Mouse (Mus musculus) embryonic stem cell, embryonic (primary cell): ENCODE data around the gene Pbx1.

Experiments used
- CTCF ChIA-PET, 4 experiments: fragments of 300-600 bp in 2 of 4; fragments of 350-600 bp in 2 of 4; sonication (Branson Sonifier 250); formaldehyde crosslinking; loops; one replicate each; lab custom pipeline; 2022; ENCODE audit warnings: inconsistent platforms in 2 of 4; lab: Charles Lee
- POLR2A ChIA-PET, 4 experiments: fragments of 300-600 bp in 2 of 4; fragments of 350-600 bp in 2 of 4; sonication (Branson Sonifier 250); formaldehyde crosslinking; loops; one replicate each; lab custom pipeline; 2022; ENCODE audit warnings: antibody characterized with exemption in 4 of 4, inconsistent platforms in 1 of 4; lab: Charles Lee

Pbx1 gene

DNA sequence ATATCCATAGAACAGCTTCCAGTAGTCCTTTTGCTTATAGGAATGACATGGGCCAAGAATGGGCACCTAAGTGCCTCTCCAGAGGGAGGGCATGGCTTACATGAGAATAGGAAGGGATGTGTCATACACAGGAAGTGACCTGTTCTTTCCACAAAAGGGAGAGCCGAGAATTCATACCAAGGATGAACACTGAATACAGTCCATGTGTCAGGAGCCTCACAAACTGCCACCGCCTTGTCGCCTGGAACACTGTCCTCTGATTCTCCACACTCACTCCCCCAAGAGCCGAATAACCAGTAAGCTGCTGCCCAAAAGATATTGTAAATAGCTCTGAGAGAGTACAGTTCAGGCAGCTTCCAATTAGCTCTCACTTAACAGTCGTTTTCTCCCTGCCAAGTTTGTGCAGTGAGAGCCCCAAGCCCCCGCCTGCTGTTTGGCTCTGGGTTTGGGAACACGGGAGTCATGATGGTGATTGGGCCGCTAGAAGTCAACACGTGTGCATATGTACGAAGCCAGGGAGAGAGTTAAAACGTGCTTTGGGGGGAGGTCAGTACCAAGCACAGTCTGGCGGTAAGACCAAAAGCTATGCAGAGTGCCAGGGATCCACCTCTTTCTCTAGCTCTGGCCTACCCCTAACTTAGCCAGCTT, 57.0 kb downstream of the Pbx1 start:
- POLR2A ChIA-PET, result interaction anchor here in 2 of 4 experiments (0.9 to 1.2 kb wide), 3 partner anchors 9 to 18 kb away, joined by 3 to 4 read pairs (median 3); no protein-coding TSS in a partner anchor
- CTCF ChIA-PET, result interaction anchor here in 3 of 4 experiments (0.6 to 1.9 kb wide), 6 partner anchors 17 to 436 kb away, joined by 3 to 6 read pairs (median 4); no protein-coding TSS in a partner anchor

DNA sequence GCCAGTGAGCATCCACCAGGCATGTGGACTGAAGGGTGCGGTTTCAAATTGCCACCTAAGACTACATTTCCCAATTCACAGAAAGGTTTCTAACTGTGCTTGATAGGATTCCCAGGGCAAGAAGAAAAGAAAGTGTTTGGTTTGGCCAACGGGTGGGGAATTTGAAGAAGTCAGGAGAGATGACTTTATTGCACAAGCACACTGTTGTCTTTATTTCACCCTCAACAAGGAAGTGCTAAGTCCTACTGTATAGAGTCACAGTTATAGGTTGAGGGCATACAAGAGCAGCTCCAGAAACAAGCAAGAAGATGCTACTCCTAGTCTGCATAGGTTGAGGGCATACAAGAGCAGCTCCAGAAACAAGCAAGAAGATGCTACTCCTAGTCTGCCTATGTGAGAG, 60.0 kb downstream of the Pbx1 start:
- CTCF ChIA-PET, result interaction anchor here in 1 of 4 experiments (0.6 kb wide), 1 partner anchor 11 kb away, joined by 4 read pairs; no protein-coding TSS in a partner anchor
- POLR2A ChIA-PET, result no interaction called here

DNA sequence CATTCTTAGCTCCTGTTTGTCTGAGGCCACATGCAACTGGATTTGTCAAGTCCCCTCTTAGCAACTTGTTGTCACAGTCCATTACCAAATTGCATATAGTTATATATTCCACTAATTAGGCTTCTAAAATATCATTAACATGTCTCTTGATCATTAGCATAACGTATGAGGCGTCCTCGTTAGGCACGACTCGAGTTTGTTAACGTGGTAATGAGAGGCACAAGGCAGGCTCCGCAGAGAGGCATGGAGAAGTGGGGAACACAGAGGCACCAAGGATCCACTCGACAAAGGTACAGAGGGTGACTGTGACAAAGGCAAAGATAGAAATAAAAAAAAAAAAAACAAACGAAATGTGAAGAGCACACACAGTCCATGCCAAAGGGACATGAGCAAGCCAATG, 61.1 kb downstream of the Pbx1 start:
- ChIA-PET CTCF (no interaction called here), POLR2A (no interaction called here)

DNA sequence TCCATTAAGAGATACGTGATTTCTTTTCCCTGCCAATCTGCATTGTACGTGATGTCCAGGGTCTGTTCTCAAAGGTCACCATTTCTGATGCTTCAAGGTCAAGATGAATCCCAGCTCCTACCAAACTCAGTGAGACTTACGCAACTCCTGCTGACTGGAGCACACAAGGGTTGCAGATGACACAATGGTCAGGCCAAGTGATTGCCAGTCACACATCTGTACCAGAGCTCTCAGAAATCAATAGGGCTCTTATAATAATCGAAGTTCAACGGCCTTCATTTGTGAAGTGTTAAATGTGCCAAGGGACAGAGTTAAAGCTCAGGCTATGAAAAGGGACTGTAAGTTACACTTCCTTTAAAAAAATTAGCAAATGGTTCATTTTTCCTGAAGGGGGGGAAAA, 65.8 kb downstream of the Pbx1 start:
- CTCF ChIA-PET, result no interaction called here
- POLR2A ChIA-PET, result interaction anchor here in 1 of 4 experiments (1.3 to 1.5 kb wide), 2 partner anchors 9 to 20 kb away, joined by 3 to 4 read pairs; no protein-coding TSS in a partner anchor

DNA sequence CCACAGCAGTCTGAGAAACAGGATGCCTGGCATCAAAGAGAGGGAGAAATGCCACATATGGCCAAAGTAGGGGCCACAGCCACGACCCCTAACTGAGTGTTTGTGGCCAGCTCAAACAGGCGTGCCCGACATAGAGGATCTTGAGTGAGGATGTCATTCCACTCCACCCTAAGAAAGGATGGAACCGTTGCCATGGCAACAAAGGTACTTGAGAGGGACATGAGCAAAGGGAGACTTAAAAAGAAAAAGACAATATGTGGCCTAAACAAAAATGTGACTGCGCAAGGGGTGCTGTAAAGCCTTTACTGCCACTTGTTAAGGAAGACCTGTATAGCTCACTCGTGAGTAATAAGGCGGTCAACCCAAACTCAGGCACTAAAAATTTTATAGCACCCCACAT, 67.7 kb downstream of the Pbx1 start:
- ChIA-PET CTCF (no interaction called here), POLR2A (no interaction called here)

DNA sequence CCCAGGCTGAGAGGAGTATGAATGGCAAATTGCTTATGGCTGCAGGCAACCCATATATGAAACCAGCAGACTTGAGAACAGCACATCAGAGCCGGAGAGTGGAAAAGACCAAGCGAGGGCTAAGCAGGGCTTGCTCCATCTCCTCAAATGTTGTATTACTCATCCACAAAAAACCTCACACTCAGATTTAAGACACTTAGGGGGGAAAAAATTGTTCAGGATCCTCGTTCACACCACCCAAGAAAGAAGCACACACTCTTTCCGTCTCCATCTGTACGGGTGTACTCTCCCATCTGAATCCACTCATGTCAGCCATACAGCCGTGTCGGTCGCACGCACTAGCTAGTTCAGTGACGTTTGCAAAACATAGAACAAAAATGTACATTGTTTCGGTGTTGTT, 69.0 kb downstream of the Pbx1 start:
- ChIA-PET CTCF (no interaction called here), POLR2A (no interaction called here)

DNA sequence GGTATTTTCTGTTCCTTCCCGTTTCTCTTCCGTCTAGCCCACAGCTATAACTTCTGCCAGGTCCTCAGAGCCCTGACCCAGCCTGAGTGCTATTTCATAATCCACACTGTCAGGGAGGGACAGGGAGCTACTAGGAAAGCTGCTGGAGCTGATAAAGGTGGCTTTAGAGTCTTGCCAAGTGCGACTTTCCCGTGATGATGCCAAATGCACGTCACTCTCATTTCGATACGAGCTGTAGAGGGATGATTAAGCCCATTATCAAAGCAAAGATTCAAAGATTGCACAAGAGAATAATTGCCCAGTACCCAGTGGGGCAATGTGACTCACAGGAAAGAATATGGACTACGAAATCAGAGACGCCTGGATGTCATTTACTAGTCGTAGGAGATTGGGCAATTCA, 69.6 kb downstream of the Pbx1 start:
- ChIA-PET CTCF (no interaction called here), POLR2A (no interaction called here)

DNA sequence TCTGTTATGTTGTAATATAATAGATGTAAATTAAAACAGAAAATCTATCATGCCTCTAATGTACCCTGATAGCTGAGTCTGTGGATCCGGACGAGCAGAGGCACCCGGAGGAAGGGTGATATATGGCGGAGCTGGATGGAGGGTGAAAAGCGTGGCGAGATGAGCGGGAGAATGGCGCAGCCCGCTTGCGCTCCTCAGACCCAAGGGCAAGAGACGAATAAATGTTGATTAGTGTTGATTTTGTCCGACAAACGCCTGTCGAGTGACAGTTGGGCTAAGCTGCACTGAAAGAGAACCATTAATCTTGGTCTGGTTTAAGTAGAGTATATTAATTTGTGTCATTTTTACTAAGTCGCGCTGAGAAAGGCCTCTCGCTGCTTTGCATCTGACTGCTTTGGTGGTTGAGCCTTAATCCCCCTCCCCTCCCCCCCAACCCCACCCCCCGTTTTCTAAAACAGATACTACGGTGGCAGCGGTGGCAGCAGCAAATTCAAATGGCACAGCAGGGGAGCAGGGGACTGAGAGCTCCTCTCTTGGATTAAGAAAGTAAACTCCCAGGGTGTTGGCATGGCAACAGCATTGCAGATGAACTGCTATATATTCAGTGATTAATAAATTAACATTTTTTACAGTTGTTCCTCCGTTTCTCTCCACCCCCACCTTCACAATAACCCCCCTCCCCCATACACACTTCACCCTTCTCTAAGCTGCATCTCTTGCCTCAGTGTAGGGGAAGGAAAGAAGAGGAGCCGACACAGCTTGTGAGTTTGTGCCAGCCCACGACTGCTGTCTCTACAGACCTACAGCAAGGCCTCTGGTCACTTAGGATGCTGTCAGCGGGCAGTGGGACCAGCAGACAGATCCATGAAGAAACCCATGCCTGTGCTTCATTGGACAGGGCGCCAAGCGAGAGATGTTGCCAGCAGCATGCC, 74.1 kb downstream of the Pbx1 start:
- POLR2A ChIA-PET, result interaction anchor here in 3 of 4 experiments (0.6 to 2.1 kb wide), 22 partner anchors 11 to 912 kb away, joined by 3 to 8 read pairs (median 4); partner anchors contain the start of gene Pbx1 (in 2 of the 3)

DNA sequence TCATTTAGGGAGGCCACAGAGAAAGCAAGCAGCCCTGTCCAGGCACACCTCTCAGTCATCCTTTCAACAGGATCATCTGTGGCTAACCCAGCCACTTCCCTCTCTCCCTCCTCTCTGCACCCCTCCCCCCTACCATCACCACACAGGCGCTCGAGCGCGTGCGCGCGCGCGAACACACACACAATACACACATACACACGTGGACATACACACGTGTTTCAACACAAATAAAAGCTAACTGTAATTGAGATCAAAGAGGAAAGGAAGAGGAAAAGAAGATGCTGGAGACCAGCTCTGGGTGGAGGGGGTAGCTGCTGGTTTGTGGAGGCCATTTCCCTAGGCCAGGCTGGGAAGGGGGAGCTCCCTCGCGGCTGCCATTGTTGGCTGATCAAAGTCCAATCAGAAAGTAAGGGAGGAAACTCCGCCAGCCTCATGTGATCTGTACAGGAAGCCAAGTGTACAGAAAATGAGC, 75.1 kb downstream of the Pbx1 start:
- POLR2A ChIA-PET, result interaction anchor here in 3 of 4 experiments (0.6 to 2.1 kb wide), 14 partner anchors 18 to 243 kb away, joined by 3 to 8 read pairs (median 4); partner anchors contain the start of gene Pbx1 (in 3 of the 3)

More for the DNA sequence above, 74.1 kb downstream of the Pbx1 start:
- CTCF ChIA-PET, result interaction anchor here (0.6 to 1.3 kb wide), 6 partner anchors 17 to 1576 kb away, joined by 3 to 5 read pairs (median 4); no protein-coding TSS in a partner anchor

DNA sequence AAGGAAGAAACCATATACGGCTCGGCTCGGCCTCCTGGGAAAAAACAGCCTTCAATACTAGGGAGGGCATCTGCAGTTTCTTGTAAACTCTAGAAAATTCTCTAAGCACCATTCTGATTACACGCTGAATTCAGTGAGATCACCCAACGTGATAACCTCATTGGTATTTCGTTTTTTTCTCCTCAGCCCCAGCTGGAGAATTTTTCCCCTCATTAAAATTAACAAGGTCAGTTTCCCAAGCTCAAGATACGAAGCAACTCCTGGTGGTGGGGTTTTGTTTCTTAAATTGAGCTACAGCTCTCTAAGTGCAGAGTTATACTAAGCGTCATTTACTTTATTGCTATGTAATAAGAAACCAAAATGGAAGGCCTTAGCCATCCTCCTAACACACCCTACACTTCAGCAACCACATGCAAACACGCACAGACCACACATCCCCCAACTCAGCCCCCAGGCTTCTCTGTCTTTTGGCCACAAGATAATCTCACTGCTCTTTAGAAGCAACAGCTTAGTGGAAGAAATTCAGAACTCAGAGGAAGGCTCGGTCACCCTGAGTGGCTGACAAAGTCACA, 76.0 kb downstream of the Pbx1 start:
- POLR2A ChIA-PET, result interaction anchor here in 2 of 4 experiments (0.6 to 1.6 kb wide), 6 partner anchors 28 to 126 kb away, joined by 3 to 6 read pairs (median 4); partner anchors contain the start of gene Pbx1 (in 2 of the 2)
- CTCF ChIA-PET, result interaction anchor here in 2 of 4 experiments (0.6 to 0.9 kb wide), 2 partner anchors 142 to 1565 kb away, joined by 3 read pairs; no protein-coding TSS in a partner anchor

More for the DNA sequence above, 75.1 kb downstream of the Pbx1 start:
- CTCF ChIA-PET, result interaction anchor here in 2 of 4 experiments (0.5 to 1.3 kb wide), 5 partner anchors 18 to 1564 kb away, joined by 3 to 10 read pairs (median 3); no protein-coding TSS in a partner anchor

DNA sequence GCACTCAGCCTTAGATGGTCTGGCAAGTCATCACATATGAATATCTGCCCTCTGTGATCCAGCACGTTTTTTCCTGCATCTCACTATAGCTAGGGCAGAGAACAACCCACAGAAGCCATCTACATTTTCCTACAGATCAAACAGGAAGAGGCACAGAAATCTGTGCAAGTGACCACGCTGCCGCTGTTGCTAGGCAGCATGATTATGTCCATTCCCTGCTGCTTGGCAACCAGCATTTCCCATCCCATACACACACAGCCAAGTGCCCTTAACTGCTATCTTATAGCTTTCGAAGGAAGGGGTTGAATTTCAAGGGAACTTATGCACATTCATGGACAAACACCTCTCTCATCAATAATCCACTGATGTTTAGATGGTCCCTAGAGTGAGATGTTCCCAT, 77.1 kb downstream of the Pbx1 start:
- ChIA-PET POLR2A (no interaction called here), CTCF (no interaction called here)

DNA sequence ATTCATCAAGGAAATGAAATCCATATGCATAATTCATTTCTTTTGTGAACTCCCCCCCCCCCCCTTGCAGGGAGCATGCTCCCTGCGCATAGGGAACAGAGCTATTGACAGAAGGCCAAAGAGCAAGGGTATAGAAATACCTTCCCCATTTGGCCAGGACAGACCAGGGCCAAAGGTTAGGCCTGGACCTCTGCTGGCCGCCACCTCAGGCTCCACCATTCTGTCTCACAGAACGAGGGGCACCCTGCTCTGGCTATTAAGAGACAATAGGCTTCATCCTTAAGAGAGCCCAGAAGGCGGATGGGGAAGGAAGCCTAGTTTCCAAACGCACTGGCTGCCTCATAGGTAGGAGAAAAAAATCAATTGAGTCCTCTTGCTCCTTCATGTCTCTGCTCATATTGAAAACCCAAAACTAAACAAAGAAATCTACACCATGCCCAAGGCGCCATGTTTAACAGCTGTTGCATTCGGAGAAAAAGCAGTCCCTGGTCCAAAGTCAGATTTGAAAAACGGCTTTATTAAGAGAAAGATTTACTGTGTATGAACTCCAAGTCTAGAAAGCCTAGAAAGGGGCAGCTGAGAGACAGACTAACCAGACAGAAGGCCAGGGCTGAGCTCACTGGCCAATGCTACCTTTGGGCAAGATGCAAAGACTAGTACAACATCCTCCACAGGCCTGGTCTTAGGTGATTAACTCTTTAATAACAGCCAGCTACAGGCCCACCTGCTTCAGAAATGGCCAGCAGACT, 83.9 kb downstream of the Pbx1 start:
- ChIA-PET POLR2A (interaction anchor here in 1 of 4 experiments (0.6 kb wide), 1 partner anchor 1243 kb away, joined by 3 read pairs; no protein-coding TSS in a partner anchor), CTCF (no interaction called here)

DNA sequence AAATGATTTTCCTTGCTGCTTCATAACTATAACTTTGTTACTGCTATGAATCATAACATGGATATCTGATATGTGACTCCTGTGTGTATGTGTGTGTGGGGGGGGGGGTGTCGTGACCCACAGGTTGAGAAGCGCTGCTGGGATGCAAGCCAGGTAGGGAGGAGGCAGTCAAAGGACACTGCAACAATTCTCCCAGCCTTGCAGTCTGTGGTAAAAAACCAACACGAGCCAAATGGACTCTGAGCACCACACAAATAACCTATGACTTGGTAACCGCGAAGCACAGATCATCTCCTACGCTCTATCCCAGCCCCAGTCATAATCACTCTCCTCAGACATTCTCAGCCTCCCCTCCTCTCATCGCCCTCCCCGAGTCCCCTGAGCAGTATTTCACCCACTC, 87.2 kb downstream of the Pbx1 start:
- ChIA-PET CTCF (interaction anchor here in 1 of 4 experiments (0.7 kb wide), 1 partner anchor 401 kb away, joined by 7 read pairs; no protein-coding TSS in a partner anchor), POLR2A (interaction anchor here in 1 of 4 experiments (0.7 kb wide), 1 partner anchor 317 kb away, joined by 3 read pairs; no protein-coding TSS in a partner anchor)

DNA sequence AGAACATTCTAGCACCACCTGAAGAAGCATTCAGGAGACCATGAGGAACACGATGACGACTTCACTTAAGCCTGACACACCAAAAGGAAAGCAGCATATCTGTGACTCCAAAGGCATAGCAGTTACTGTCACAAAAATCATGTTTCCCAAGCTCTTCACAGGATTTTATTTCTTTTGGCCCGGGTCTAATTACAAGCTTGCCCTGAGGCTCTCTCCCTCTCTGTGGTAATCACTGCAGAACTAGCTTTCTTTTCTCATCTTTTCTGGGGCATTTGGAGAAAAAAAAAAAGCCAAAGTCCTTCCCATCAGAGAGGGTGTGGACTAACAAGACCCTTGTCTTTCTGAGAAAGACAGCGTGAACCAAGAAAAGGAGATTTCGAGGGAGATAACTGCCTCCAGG, 87.8 kb downstream of the Pbx1 start:
- ChIA-PET CTCF (interaction anchor here in 1 of 4 experiments (0.6 to 0.7 kb wide), 2 partner anchors 33 to 401 kb away, joined by 6 to 7 read pairs; no protein-coding TSS in a partner anchor), POLR2A (interaction anchor here in 1 of 4 experiments (0.7 to 1.3 kb wide), 2 partner anchors 14 to 317 kb away, joined by 3 to 5 read pairs; no protein-coding TSS in a partner anchor)

DNA sequence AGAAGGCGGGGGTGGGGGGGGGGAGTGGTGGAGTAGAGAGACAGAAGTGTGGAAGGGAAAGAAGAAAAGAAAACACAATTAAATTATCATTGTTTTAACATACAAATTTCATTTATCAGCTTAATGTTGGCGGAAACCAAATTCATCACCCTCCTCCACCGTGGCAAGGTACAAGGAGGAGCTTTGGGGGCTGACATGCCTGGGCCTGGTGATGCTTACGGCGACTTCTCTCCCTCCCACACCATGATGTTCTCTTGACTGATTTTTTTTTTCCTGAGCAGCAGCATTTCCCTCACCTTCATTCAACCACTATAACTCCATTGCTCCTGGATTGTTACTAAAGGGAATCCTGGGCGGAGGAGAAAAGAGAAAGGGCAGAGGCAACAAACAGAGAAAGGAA, 89.8 kb downstream of the Pbx1 start:
- ChIA-PET POLR2A (interaction anchor here in 1 of 4 experiments (0.6 kb wide), 1 partner anchor 129 kb away, joined by 3 read pairs; no protein-coding TSS in a partner anchor), CTCF (no interaction called here)

DNA sequence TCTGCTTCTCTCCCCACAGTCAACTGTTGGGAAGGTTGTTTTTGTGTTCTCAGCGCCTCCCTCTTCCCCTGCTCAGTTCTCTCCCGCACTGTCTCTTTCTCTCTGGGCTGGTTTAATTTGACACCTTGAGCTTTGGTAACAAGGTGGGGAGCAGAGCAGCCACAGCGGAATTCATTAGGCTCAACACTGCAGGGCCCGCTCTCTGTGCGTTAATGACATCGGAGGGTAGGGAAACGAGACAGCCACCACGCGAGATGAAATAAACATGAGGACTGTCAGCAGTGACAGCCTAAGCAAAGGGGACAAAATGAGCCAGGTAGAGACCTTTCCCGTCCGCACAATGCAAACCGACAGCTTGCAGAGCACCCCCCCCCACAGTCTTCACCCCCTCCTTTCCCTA, 90.2 kb downstream of the Pbx1 start:
- CTCF ChIA-PET, result no interaction called here
- POLR2A ChIA-PET, result interaction anchor here in 1 of 4 experiments (0.6 kb wide), 1 partner anchor 129 kb away, joined by 3 read pairs; no protein-coding TSS in a partner anchor

DNA sequence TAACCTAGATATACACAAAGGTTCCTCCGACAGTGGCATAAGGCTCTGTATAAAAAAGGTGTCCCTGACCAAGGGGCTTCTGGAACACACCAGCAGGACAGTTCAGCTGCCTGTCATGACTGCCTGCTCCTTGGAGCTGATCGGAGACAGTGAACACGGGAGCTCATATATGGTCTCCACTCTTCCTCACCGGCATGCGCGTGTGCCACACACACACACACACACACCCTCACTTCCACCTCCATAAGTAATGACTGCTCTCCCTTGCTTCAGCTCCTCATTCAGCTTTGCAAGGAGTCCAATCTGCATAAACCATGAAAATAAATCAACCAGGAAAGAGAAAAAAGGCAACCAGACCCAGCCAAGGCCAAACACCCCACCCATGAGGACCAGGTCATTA, 90.7 kb downstream of the Pbx1 start:
- POLR2A ChIA-PET, result interaction anchor here in 1 of 4 experiments (1.4 kb wide), 1 partner anchor 66 kb away, joined by 3 read pairs; no protein-coding TSS in a partner anchor
- CTCF ChIA-PET, result no interaction called here
